ENCODE assay signal across 8 mouse cellular contexts in the genomic region with DNA sequence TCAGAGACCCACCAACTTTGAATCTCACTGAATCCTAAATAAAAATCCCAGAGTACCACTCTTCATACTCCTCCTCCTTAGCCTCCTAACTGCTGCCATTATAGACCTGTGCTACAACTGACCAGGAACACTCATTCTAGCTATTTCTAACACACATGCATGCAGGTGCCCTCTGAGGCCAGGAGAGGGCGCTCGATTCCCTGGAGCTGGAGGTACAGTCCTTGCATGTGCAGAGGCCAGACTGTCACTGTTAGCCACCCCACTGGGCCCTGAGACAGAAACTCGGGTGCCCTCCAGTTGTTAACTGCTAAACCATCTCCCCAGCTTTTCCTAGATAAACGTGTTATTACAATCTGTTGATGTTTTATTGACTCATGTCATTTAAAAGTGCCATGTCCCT. TPM values are rescaled to one million over a fixed set of nuclear protein-coding genes. Genes with fewer than 3 reads are reported as not detected.
DNase-seq lines count a peak whose midpoint lies in the region; ATAC-seq and TF ChIP-seq lines count a peak whose summit lies in the region.

No protein-coding gene starts in this region.

- TF ChIP-seq RAD21 in CH12.LX (IDR thresholded peaks at IDR 0.05; ENCODE audit: low read depth, low read length): peak; percentile 51

- H3K27me3 ChIP-seq in kidney, adult 2 months (replicated peaks; ENCODE audit: control insufficient read depth, insufficient read depth, low read length): no peaks in the 10 kb centered on the region
- no peaks in the 10 kb centered on the region for H3K27me3 ChIP-seq in kidney, embryonic 16.5 days (ENCODE audit: insufficient read depth, low read length)
- H3K27me3 ChIP-seq in CH12.LX (replicated peaks): no peaks in the 10 kb centered on the region
- no peaks in the 10 kb centered on the region for H3K27me3 ChIP-seq in limb, embryonic 11.5 days (ENCODE audit: control insufficient read depth, insufficient read depth, low read length)

- in situ Hi-C loops in CH12.LX (cut with MboI; ENCODE audit: low pct_ligation_motif_present, low pct_unique_long_range_greater_than_20kb, low sequenced_read_pairs): no loop called here

- TF ChIP-seq CTCF in kidney, adult 2 months (conservative IDR thresholded peaks at IDR 0.05; ENCODE audit: insufficient read depth, insufficient read length, low read depth, low read length): peak; percentile 75
- TF ChIP-seq CTCF in CH12.LX (conservative IDR thresholded peaks at IDR 0.05 in 1 of 2, IDR thresholded peaks at IDR 0.05 in 1 of 2; ENCODE audit: low read depth in 2 of 2, low read length in 2 of 2): peak; percentile 72 to 78

- dilution Hi-C loops in CH12.LX (cut with MboI; ENCODE audit: extremely low pct_ligation_motif_present, extremely low pct_unique_long_range_greater_than_20kb, low sequenced_read_pairs): no loop called here

- H3K4me2 ChIP-seq in kidney, embryonic 16.5 days (replicated peaks; ENCODE audit: low read depth, low read length): no peak overlapping the region
- H3K4me2 ChIP-seq in CH12.LX (ENCODE audit: insufficient read depth, low read depth, poor library complexity, severe bottlenecking): no peak overlapping the region
- no peak overlapping the region for H3K4me2 ChIP-seq in limb, embryonic 11.5 days (ENCODE audit: low read depth, severe bottlenecking)

- 39% methylated on average over 4 of the region's 4 CpGs for WGBS in kidney, adult 2 months
- WGBS in kidney, embryonic 16.5 days: 52% methylated on average over 4 of the region's 4 CpGs
- 43% methylated on average over 4 of the region's 4 CpGs for WGBS in limb, embryonic 11.5 days

- peak; percentile 35 for DNase-seq in kidney, adult 2 months
- DNase-seq in CH12.LX (ENCODE audit: extremely low read depth) (peak; percentile 70), adipocyte (ENCODE audit: low spot score) (peak; percentile 41)
- peak; percentile 66 for DNase-seq in limb, embryonic 11.5 days (ENCODE audit: low spot score)
- DNase-seq in thymus, postnatal 14 days: peak; percentile 52
- DNase-seq in right cerebral cortex, postnatal 36 days (ENCODE audit: low spot score in 2 of 2): no peak
- no peak for DNase-seq in frontal cortex, postnatal 36 days (ENCODE audit: low spot score in 2 of 2)

- no peak overlapping the region for H3K27ac ChIP-seq in kidney, adult 2 months (ENCODE audit: insufficient read depth, low read depth, low read length)
- H3K27ac ChIP-seq in kidney, embryonic 16.5 days (ENCODE audit: low read length): no peak overlapping the region
- no peak overlapping the region for H3K27ac ChIP-seq in CH12.LX (ENCODE audit: insufficient read depth, low read depth)
- no peak overlapping the region for H3K27ac ChIP-seq in limb, embryonic 11.5 days (replicated peaks; ENCODE audit: low read depth, low read length)

- H3K4me1 ChIP-seq in kidney, adult 2 months (ENCODE audit: control insufficient read depth, insufficient read depth, low read length): no peaks in the 10 kb centered on the region
- peaks cover 22% of the 10 kb centered on the region for H3K4me1 ChIP-seq in kidney, embryonic 16.5 days (ENCODE audit: insufficient read depth, low read length)
- H3K4me1 ChIP-seq in CH12.LX (ENCODE audit: control insufficient read depth in 1 of 2, insufficient read depth in 2 of 2): peaks cover 4 to 41% of the 10 kb centered on the region in 2 experiments; a peak in 3 of 4 replicates
- H3K4me1 ChIP-seq in limb, embryonic 11.5 days (ENCODE audit: control insufficient read depth, insufficient read depth, low read length): peaks cover 5% of the 10 kb centered on the region; the same call in 1 of the 2 replicates

- no peak overlapping the region for H3K9ac ChIP-seq in kidney, embryonic 16.5 days (replicated peaks; ENCODE audit: low read length)
- no peak overlapping the region for H3K9ac ChIP-seq in CH12.LX (ENCODE audit: insufficient read depth, low read depth)
- H3K9ac ChIP-seq in limb, embryonic 11.5 days (ENCODE audit: low read length): no peak overlapping the region

- TF ChIP-seq EP300 in CH12.LX (IDR thresholded peaks at IDR 0.05; ENCODE audit: low read length): no peak

- no peak overlapping the region for H3K4me3 ChIP-seq in kidney, adult 2 months (ENCODE audit: insufficient read depth, low read depth, low read length)
- H3K4me3 ChIP-seq in kidney, embryonic 16.5 days (ENCODE audit: low read length): no peak overlapping the region
- no peak overlapping the region for H3K4me3 ChIP-seq in CH12.LX (replicated peaks in 1 of 3; ENCODE audit: low read depth in 2 of 3, low read length in 2 of 3, poor library complexity in 1 of 3)
- H3K4me3 ChIP-seq in limb, embryonic 11.5 days (ENCODE audit: low read depth, low read length): no peak overlapping the region

- TF ChIP-seq POLR2A in kidney, adult 2 months (IDR thresholded peaks at IDR 0.05; ENCODE audit: low read depth, low read length): no peak
- no peak for TF ChIP-seq POLR2A in CH12.LX (IDR thresholded peaks at IDR 0.05; ENCODE audit: low read depth, low read length)

- no peak for ATAC-seq in kidney, embryonic 16.5 days (ENCODE audit: low FRiP score, low TSS enrichment)
- ATAC-seq in limb, embryonic 11.5 days (ENCODE audit: insufficient number of reproducible peaks, low FRiP score, low TSS enrichment, low read depth): no peak

- no peaks in the 10 kb centered on the region for H3K9me3 ChIP-seq in kidney, embryonic 16.5 days (ENCODE audit: low read length)
- no peaks in the 10 kb centered on the region for H3K9me3 ChIP-seq in CH12.LX (replicated peaks; ENCODE audit: low read length)
- H3K9me3 ChIP-seq in limb, embryonic 11.5 days (ENCODE audit: control insufficient read depth, low read length): no peaks in the 10 kb centered on the region

- no peaks in the 10 kb centered on the region for H3K36me3 ChIP-seq in kidney, adult 2 months (ENCODE audit: control insufficient read depth, insufficient read depth, low read length)
- H3K36me3 ChIP-seq in kidney, embryonic 16.5 days (ENCODE audit: insufficient read depth, low read length): peaks cover 4% of the 10 kb centered on the region
- peaks cover 28 to 57% of the 10 kb centered on the region in 2 experiments for H3K36me3 ChIP-seq in CH12.LX (replicated peaks in 1 of 2; ENCODE audit: control insufficient read depth in 1 of 2, insufficient read depth in 1 of 2, low read length in 1 of 2)
- H3K36me3 ChIP-seq in limb, embryonic 11.5 days (ENCODE audit: control insufficient read depth, insufficient read depth, low read length): peaks cover 6% of the 10 kb centered on the region; the same call in 1 of the 2 replicates

- peaks cover 18% of the 10 kb centered on the region for H3K79me2 ChIP-seq in CH12.LX (replicated peaks; ENCODE audit: control insufficient read depth, extremely low read depth, insufficient read depth, poor library complexity, severe bottlenecking)

TF ChIP-seq in CH12.LX, 34 proteins besides CTCF, POLR2A, EP300 and RAD21:
- TF ChIP-seq ZKSCAN1 (IDR thresholded peaks at IDR 0.05; ENCODE audit: borderline replicate concordance, low read depth, low read length) (no peak), SMC3 (IDR thresholded peaks at IDR 0.05; ENCODE audit: low read depth, low read length) (peak; percentile 51)

RNA-seq across cellular contexts. Expression of gene Rcc1l, which starts 3.4 kb away (rescaled TPM):
- 18.7 and 19.3 TPM in 2 replicates for polyA plus RNA-seq in kidney, adult 2 months (2012; rRNA removed)
- 34.9 and 36.3 TPM in 2 replicates for polyA plus RNA-seq in kidney, embryonic 16.5 days (2015; fragmentation: Nextera tagmentation; extraction: Ambion mirVana)
- 42.3 and 42.7 TPM in 2 replicates for total RNA-seq in CH12.LX (2012; rRNA removed)
- total RNA-seq in CH12.LX (2014; rRNA removed): 24.6 and 25.4 TPM in 2 replicates
- polyA plus RNA-seq in CH12.LX (2012; ENCODE audit: insufficient read length, low read depth): 31.0 and 31.8 TPM in 2 replicates
- 32.7 and 35.8 TPM in 2 replicates for polyA plus RNA-seq in limb, embryonic 11.5 days (2014; fragmentation: Nextera tagmentation; extraction: Ambion mirVana)

RNA-seq across cellular contexts. Expression of gene Gtf2ird2, which starts 10.6 kb away (rescaled TPM):
- 5.6 and 5.7 TPM in 2 replicates for polyA plus RNA-seq in kidney, adult 2 months (2012; rRNA removed)
- polyA plus RNA-seq in kidney, embryonic 16.5 days (2015; fragmentation: Nextera tagmentation; extraction: Ambion mirVana): 10.4 and 11.0 TPM in 2 replicates
- total RNA-seq in CH12.LX (2012; rRNA removed) (4.4 and 4.7 TPM in 2 replicates), CH12.LX (2014; rRNA removed) (1.9 and 3.0 TPM in 2 replicates)
- polyA plus RNA-seq in CH12.LX (2012; ENCODE audit: insufficient read length, low read depth): 6.8 and 9.7 TPM in 2 replicates
- polyA plus RNA-seq in limb, embryonic 11.5 days (2014; fragmentation: Nextera tagmentation; extraction: Ambion mirVana): 6.6 and 7.9 TPM in 2 replicates

RNA-seq across cellular contexts. Expression of gene Ncf1, which starts 56.2 kb away (rescaled TPM):
- 2.6 and 6.7 TPM in 2 replicates for polyA plus RNA-seq in kidney, adult 2 months (2012; rRNA removed)
- 2.5 and 4.2 TPM in 2 replicates for polyA plus RNA-seq in kidney, embryonic 16.5 days (2015; fragmentation: Nextera tagmentation; extraction: Ambion mirVana)
- total RNA-seq in CH12.LX (2012; rRNA removed) (225 and 342 TPM in 2 replicates), CH12.LX (2014; rRNA removed) (263 and 287 TPM in 2 replicates)
- 299 and 302 TPM in 2 replicates for polyA plus RNA-seq in CH12.LX (2012; ENCODE audit: insufficient read length, low read depth)
- polyA plus RNA-seq in limb, embryonic 11.5 days (2014; fragmentation: Nextera tagmentation; extraction: Ambion mirVana): 1.8 and 2.4 TPM in 2 replicates

Comparison
In these comparisons a context has a peak if more than half of its experiments do, and no peak if none do; other contexts are left out.
1. DNase-seq: peak in kidney, adult 2 months (single experiment), CH12.LX (single experiment), adipocyte (single experiment), limb, embryonic 11.5 days (single experiment) and thymus, postnatal 14 days (single experiment); none in right cerebral cortex, postnatal 36 days (0 of 2) and frontal cortex, postnatal 36 days (0 of 2).
2. RNA of gene Ncf1, which starts 56.2 kb away (polyA plus RNA-seq): 299 to 302 TPM in CH12.LX; 2.6 to 6.7 TPM in kidney, adult 2 months, 2.5 to 4.2 TPM in kidney, embryonic 16.5 days and 1.8 to 2.4 TPM in limb, embryonic 11.5 days; every median in the first group is over 10 times any median in the second.